Mouse (Mus musculus) cerebellum, adult 2 months (tissue): ENCODE results near the gene Cep72.

Experiments used
- CTCF ChIP-seq: fragments of 200-500 bp; IDR thresholded peaks from 2 replicates; pipeline ENCODE4 v1.5.1; 2011; ENCODE audit warnings: low read depth, mild to moderate bottlenecking, control low read depth, low read length, moderate library complexity, borderline replicate concordance; ENCODE audit not compliant: insufficient read depth
- POLR2A ChIP-seq: fragments of 200-500 bp; IDR thresholded peaks from 2 replicates; pipeline ENCODE4 v1.6.1; 2011; ENCODE audit warnings: low read length, control low read depth, borderline replicate concordance; ENCODE audit not compliant: insufficient read depth

DNA sequence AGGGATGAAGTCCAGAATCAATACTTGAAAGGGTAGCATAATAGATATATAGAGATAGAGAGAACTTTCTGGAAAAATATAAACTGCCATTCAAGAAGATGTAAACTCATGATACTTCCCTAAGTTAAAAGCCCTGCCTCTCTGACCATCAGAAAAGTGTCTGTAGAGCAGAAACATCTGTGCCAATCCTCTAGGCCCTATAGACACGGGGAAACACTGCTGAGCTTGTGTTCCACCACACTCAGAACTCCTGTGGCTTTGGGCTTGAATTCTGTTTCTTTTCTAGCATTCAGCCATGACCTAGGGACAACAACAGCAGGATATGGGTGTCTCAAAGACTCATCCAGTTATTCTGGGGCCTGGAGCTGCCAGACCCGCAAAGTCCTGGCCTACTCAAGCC, 33.8 kb upstream of the Cep72 start:
- no peak for TF ChIP-seq CTCF
- no peak for TF ChIP-seq POLR2A
